Mouse (Mus musculus): Measurements from ENCODE around the gene Trpv3.

GRCm38 (mm10) chr11:73230081-73230480 lies 37.1 kb upstream of the Trpv3 start:
- TF ChIP-seq CTCF (conservative IDR thresholded peaks at IDR 0.05; ENCODE audit: low read length) (no peak), POU5F1 (IDR thresholded peaks at IDR 0.05; ENCODE audit: borderline replicate concordance, low read length) (no peak), NANOG (IDR thresholded peaks at IDR 0.05; ENCODE audit: borderline replicate concordance, low read length) (no peak)

All from E14TG2a.4 (cell line).